Mouse (Mus musculus): ENCODE measurements around the gene Papolb. TPM values are rescaled to one million over a fixed set of nuclear protein-coding genes. Genes with fewer than 3 reads are reported as not detected.

Gene Papolb
- total RNA-seq, 2 experiments from 2014 or later: 0.72 to 0.76 TPM

- DNase-seq: no peak
These were observed 10.9 kb downstream of the Papolb start for GRCm38 (mm10) chr5:142518973-142519372.

- DNase-seq: no peak
These were observed 17.8 kb downstream of the Papolb start for GRCm38 (mm10) chr5:142512112-142512511.

GRCm38 (mm10) chr5:142510061-142510414 lies 19.8 kb downstream of the Papolb start:
- no peak for DNase-seq

- no peak for DNase-seq
These were observed 20.5 kb downstream of the Papolb start for GRCm38 (mm10) chr5:142509141-142510060.

- DNase-seq: no peak
These were observed 24.0 kb downstream of the Papolb start for GRCm38 (mm10) chr5:142505695-142506423.

- no peak for DNase-seq
These were observed 25.7 kb downstream of the Papolb start for GRCm38 (mm10) chr5:142504175-142504574.

- peak; percentile 76 to 78 for DNase-seq
These were observed 27.5 kb downstream of the Papolb start for GRCm38 (mm10) chr5:142502414-142502813.

GRCm38 (mm10) chr5:142500918-142501317 lies 29.0 kb downstream of the Papolb start:
- DNase-seq: no peak

- DNase-seq: peak in 1 of 2 experiments; percentile 51
These were observed 30.9 kb downstream of the Papolb start for GRCm38 (mm10) chr5:142498964-142499363.

GRCm38 (mm10) chr5:142495321-142496096 lies 34.4 kb downstream of the Papolb start:
- no peak for DNase-seq

- DNase-seq: no peak
These were observed 36.6 kb downstream of the Papolb start for GRCm38 (mm10) chr5:142493307-142493706.

- DNase-seq: no peak
These were observed 39.7 kb downstream of the Papolb start for GRCm38 (mm10) chr5:142489955-142490707.

GRCm38 (mm10) chr5:142486654-142487053 lies 43.2 kb downstream of the Papolb start:
- no peak for DNase-seq

- DNase-seq: no peak
These were observed 46.3 kb downstream of the Papolb start for GRCm38 (mm10) chr5:142483581-142483980.

- DNase-seq: no peak
These were observed 47.4 kb downstream of the Papolb start for GRCm38 (mm10) chr5:142482512-142482911.

GRCm38 (mm10) chr5:142478829-142479435 lies 50.9 kb downstream of the Papolb start:
- peak; percentile 73 to 74 for DNase-seq

- DNase-seq: no peak
These were observed 51.8 kb downstream of the Papolb start for GRCm38 (mm10) chr5:142477866-142478615.

GRCm38 (mm10) chr5:142477346-142477745 lies 52.5 kb downstream of the Papolb start:
- DNase-seq: no peak

All from layer of hippocampus, postnatal 36 days (tissue).